Mouse (Mus musculus) midbrain, embryonic 12.5 days (tissue): Measurements from ENCODE around the gene Pcdh15. TPM values are rescaled to one million over a fixed set of nuclear protein-coding genes. Genes with fewer than 3 reads are reported as not detected.

ENCODE experiments used
- ATAC-seq: fragments of 200-750 bp; cut with Nextera tagmentation; 2 replicates; pipeline ENCODE4 v1.8.0; 2017; ENCODE audit warnings: low read depth, moderate TSS enrichment, moderate library complexity; ENCODE audit not compliant: low FRiP score
- H3K27ac ChIP-seq: fragments of 300-500 bp; sonication (generic); replicated peaks from 2 replicates; pipeline ENCODE4 v1.5.1; 2016; ENCODE audit warnings: mild to moderate bottlenecking
- H3K27me3 ChIP-seq: fragments of 300-500 bp; sonication (generic); 2 replicates; pipeline ENCODE4 v1.6.1; 2016; ENCODE audit warnings: mild to moderate bottlenecking
- H3K36me3 ChIP-seq: fragments of 300-500 bp; sonication (generic); 2 replicates; pipeline ENCODE4 v1.6.1; 2016
- H3K4me1 ChIP-seq: fragments of 300-500 bp; sonication (generic); 2 replicates; pipeline ENCODE4 v1.6.1; 2016
- H3K4me2 ChIP-seq: fragments of 300-500 bp; sonication (generic); replicated peaks from 2 replicates; pipeline ENCODE4 v1.6.1; 2016; ENCODE audit warnings: mild to moderate bottlenecking, moderate library complexity
- H3K4me3 ChIP-seq: fragments of 300-500 bp; sonication (generic); 2 replicates; pipeline ENCODE4 v1.5.1; 2016; ENCODE audit warnings: mild to moderate bottlenecking
- H3K9ac ChIP-seq: fragments of 300-500 bp; sonication (generic); replicated peaks from 2 replicates; pipeline ENCODE4 v1.6.1; 2016; ENCODE audit warnings: mild to moderate bottlenecking, moderate library complexity
- H3K9me3 ChIP-seq: fragments of 300-500 bp; sonication (generic); 2 replicates; pipeline ENCODE4 v1.6.1; 2016; ENCODE audit warnings: mild to moderate bottlenecking
- WGBS: fragments of 180-500 bp; shearing (Covaris S2); methylation state at CpG from one replicate; pipeline ENCODE4 v1.1.7; 2016; 5-methylcytosine and 5-hydroxymethylcytosine counted together
- polyA plus RNA-seq: library from polyadenylated mRNA; unstranded; fragments of >200 nt; fragmentation: Nextera tagmentation; extraction: Ambion mirVana; gene quantifications from 2 replicates; pipeline ENCODE4 v1.2.1, GENCODE M21; 2016

The Pcdh15 gene
- polyA plus RNA-seq, 1 experiment from 2014 or later: 2.6 TPM

DNA sequence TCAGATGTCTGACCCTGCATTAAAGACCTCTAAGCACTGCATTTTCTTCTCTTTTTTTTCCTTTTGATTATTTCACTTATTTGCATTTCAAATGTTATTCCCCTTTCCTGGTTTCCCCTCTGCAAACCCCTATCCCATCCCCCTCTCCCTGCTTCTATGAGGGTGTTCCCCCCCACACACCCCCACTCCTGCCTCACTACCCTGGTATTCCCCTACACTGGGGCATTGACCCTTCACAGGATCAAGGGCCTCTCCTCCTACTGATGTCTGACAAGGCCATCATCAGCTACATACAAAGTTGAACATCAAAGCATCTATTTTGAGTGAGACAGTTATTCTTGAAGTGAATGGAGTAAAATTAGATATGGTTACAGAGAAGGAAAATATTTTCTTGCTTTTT, 48.4 kb downstream of the Pcdh15 start:
- Histone ChIP-seq H3K36me3 (no peaks in the 10 kb centered on the region), H3K27me3 (no peaks in the 10 kb centered on the region), H3K4me3 (no peak overlapping the region), H3K27ac (no peak overlapping the region), H3K9me3 (no peaks in the 10 kb centered on the region), H3K4me2 (no peak overlapping the region), H3K4me1 (no peaks in the 10 kb centered on the region), H3K9ac (no peak overlapping the region)
- 0 out of 2 replicates have a peak, but pooled peaks have one; percentile 70 for ATAC-seq

GRCm38 (mm10) chr10:73147978-73148377, 48.8 kb downstream of the Pcdh15 start:
- WGBS: 68% methylated on average over 4 of the region's 4 CpGs
- no peaks in the 10 kb centered on the region for H3K4me1 ChIP-seq
- no peak for ATAC-seq

GRCm38 (mm10) chr10:73154544-73154943, 55.4 kb downstream of the Pcdh15 start:
- H3K4me2 ChIP-seq: no peak overlapping the region
- no peaks in the 10 kb centered on the region for H3K36me3 ChIP-seq
- 86% methylated on average over 5 of the region's 5 CpGs for WGBS
- ATAC-seq: no peak
- H3K27me3 ChIP-seq: no peaks in the 10 kb centered on the region
- H3K9ac ChIP-seq: no peak overlapping the region
- H3K4me3 ChIP-seq: no peak overlapping the region
- H3K9me3 ChIP-seq: no peaks in the 10 kb centered on the region
- H3K27ac ChIP-seq: no peak overlapping the region
- no peaks in the 10 kb centered on the region for H3K4me1 ChIP-seq

More at GRCm38 (mm10) chr10:73147978-73148377, 48.8 kb downstream of the Pcdh15 start:
- H3K4me3 ChIP-seq: no peak overlapping the region
- H3K27me3 ChIP-seq: no peaks in the 10 kb centered on the region
- H3K4me2 ChIP-seq: no peak overlapping the region
- H3K9ac ChIP-seq: no peak overlapping the region
- H3K36me3 ChIP-seq: no peaks in the 10 kb centered on the region
- no peaks in the 10 kb centered on the region for H3K9me3 ChIP-seq
- no peak overlapping the region for H3K27ac ChIP-seq

GRCm38 (mm10) chr10:73161757-73162156, 62.6 kb downstream of the Pcdh15 start:
- ATAC-seq: no peak
- 88% methylated on average over 1 of the region's 1 CpGs for WGBS
- H3K4me3 ChIP-seq: no peak overlapping the region
- H3K4me1 ChIP-seq: no peaks in the 10 kb centered on the region
- H3K27me3 ChIP-seq: no peaks in the 10 kb centered on the region
- H3K27ac ChIP-seq: no peak overlapping the region
- H3K36me3 ChIP-seq: no peaks in the 10 kb centered on the region
- H3K4me2 ChIP-seq: no peak overlapping the region
- no peak overlapping the region for H3K9ac ChIP-seq
- H3K9me3 ChIP-seq: no peaks in the 10 kb centered on the region

DNA sequence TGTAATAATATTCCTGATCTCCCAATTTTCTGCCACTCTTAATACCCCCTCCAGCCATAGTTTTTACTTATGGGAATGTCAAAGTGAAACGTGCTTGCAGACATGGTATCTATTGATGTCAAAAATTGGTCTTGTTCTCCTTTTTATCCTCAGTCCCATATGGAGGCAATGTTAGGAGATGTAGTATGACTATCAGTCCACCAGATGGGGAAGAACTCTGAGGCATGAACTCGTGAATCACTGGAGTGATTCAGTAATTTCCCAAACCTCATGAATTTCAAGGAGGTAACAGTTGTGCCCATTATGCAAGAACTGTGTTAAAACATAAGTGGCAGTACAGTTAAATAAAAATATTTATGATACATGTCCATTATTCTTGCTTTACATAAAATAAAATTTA, 116.9 kb downstream of the Pcdh15 start:
- 63% methylated on average over 2 of the region's 2 CpGs for WGBS

GRCm38 (mm10) chr10:73242294-73242693, 143.2 kb downstream of the Pcdh15 start:
- 84% methylated on average over 5 of the region's 5 CpGs for WGBS
- Histone ChIP-seq H3K27me3 (no peaks in the 10 kb centered on the region), H3K4me2 (no peak overlapping the region), H3K36me3 (no peaks in the 10 kb centered on the region), H3K27ac (no peak overlapping the region), H3K4me3 (no peak overlapping the region), H3K9ac (no peak overlapping the region), H3K4me1 (no peaks in the 10 kb centered on the region), H3K9me3 (no peaks in the 10 kb centered on the region)
- ATAC-seq: no peak

More for the DNA sequence above, 116.9 kb downstream of the Pcdh15 start:
- H3K27ac ChIP-seq: no peak overlapping the region
- H3K4me3 ChIP-seq: no peak overlapping the region
- H3K36me3 ChIP-seq: no peaks in the 10 kb centered on the region
- no peak overlapping the region for H3K4me2 ChIP-seq
- no peak overlapping the region for H3K9ac ChIP-seq
- no peak for ATAC-seq
- no peaks in the 10 kb centered on the region for H3K27me3 ChIP-seq
- no peaks in the 10 kb centered on the region for H3K4me1 ChIP-seq
- no peaks in the 10 kb centered on the region for H3K9me3 ChIP-seq

DNA sequence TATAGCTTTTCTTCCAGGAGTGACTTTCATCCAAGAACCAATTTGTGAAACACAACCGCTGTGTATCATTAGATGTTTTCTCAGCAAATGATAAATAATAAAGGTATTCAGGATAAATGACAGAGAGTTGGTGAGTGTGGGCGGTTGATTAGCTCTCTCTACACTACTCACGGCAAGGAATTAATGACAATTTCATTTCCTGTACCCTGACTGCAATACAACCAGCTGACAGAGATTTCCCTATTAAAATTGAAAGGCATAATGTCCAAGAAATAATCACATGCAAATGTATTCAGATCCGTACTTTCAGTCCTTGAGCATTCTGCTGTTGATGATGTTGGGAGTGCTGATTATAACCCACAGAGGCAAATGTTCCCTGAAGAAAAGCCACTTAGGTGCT, 181.3 kb downstream of the Pcdh15 start:
- Histone ChIP-seq H3K4me2 (no peak overlapping the region), H3K9me3 (no peaks in the 10 kb centered on the region), H3K4me1 (no peaks in the 10 kb centered on the region), H3K27ac (no peak overlapping the region), H3K9ac (no peak overlapping the region), H3K36me3 (no peaks in the 10 kb centered on the region), H3K27me3 (no peaks in the 10 kb centered on the region), H3K4me3 (no peak overlapping the region)
- WGBS: 83% methylated on average over 4 of the region's 4 CpGs
- peak; percentile 19; the same call in 1 of the 2 replicates for ATAC-seq

GRCm38 (mm10) chr10:73296456-73296855, 197.3 kb downstream of the Pcdh15 start:
- no peak overlapping the region for H3K9ac ChIP-seq
- WGBS: 66% methylated on average over 5 of the region's 5 CpGs
- no peak overlapping the region for H3K4me2 ChIP-seq
- H3K27me3 ChIP-seq: no peaks in the 10 kb centered on the region
- no peaks in the 10 kb centered on the region for H3K36me3 ChIP-seq
- no peak overlapping the region for H3K4me3 ChIP-seq
- H3K4me1 ChIP-seq: no peaks in the 10 kb centered on the region
- no peaks in the 10 kb centered on the region for H3K9me3 ChIP-seq
- ATAC-seq: no peak
- no peak overlapping the region for H3K27ac ChIP-seq

GRCm38 (mm10) chr10:73301951-73302350, 202.8 kb downstream of the Pcdh15 start:
- Histone ChIP-seq H3K4me1 (no peaks in the 10 kb centered on the region), H3K4me3 (no peak overlapping the region), H3K27me3 (no peaks in the 10 kb centered on the region), H3K27ac (no peak overlapping the region), H3K9me3 (no peaks in the 10 kb centered on the region), H3K9ac (no peak overlapping the region), H3K4me2 (no peak overlapping the region), H3K36me3 (no peaks in the 10 kb centered on the region)
- no peak for ATAC-seq
- WGBS: 91% methylated on average over 8 of the region's 8 CpGs

- no peaks in the 10 kb centered on the region for H3K9me3 ChIP-seq
- H3K27ac ChIP-seq: no peak overlapping the region
- no peaks in the 10 kb centered on the region for H3K36me3 ChIP-seq
- no peak overlapping the region for H3K4me2 ChIP-seq
- 85% methylated on average over 1 of the region's 1 CpGs for WGBS
- H3K4me3 ChIP-seq: no peak overlapping the region
- H3K4me1 ChIP-seq: no peaks in the 10 kb centered on the region
- no peak overlapping the region for H3K9ac ChIP-seq
- no peaks in the 10 kb centered on the region for H3K27me3 ChIP-seq
- ATAC-seq: no peak
Observed at GRCm38 (mm10) chr10:73306677-73307076, 207.5 kb downstream of the Pcdh15 start.

DNA sequence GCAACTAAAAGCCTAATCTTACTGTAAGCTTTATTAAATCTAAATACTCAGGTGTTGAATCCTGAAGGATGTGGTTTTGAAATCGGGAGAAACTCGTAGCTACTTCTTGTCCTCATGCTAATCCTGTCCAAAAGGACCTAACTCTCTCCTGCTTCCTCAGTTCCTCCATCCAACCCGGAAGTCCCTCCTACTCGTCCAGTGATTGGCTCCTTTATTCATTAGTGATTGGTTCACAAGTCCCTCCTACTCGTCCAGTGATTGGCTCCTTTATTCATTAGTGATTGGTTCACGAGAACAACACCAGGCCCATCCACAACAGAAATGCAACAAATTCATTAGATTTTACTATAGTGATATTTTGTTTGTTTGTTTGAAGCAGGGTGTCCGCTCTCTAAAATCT, 227.7 kb downstream of the Pcdh15 start:
- no peak overlapping the region for H3K27ac ChIP-seq
- WGBS: 92% methylated on average over 7 of the region's 7 CpGs
- H3K36me3 ChIP-seq: no peaks in the 10 kb centered on the region
- no peaks in the 10 kb centered on the region for H3K9me3 ChIP-seq
- H3K4me3 ChIP-seq: no peak overlapping the region
- no peak overlapping the region for H3K4me2 ChIP-seq
- no peak for ATAC-seq
- no peak overlapping the region for H3K9ac ChIP-seq
- no peaks in the 10 kb centered on the region for H3K27me3 ChIP-seq
- no peaks in the 10 kb centered on the region for H3K4me1 ChIP-seq

- no peak overlapping the region for H3K27ac ChIP-seq
- H3K9me3 ChIP-seq: no peaks in the 10 kb centered on the region
- H3K36me3 ChIP-seq: no peaks in the 10 kb centered on the region
- no peaks in the 10 kb centered on the region for H3K4me1 ChIP-seq
- no peaks in the 10 kb centered on the region for H3K27me3 ChIP-seq
- ATAC-seq: no peak
- H3K4me2 ChIP-seq: no peak overlapping the region
- no peak overlapping the region for H3K9ac ChIP-seq
- WGBS: 90% methylated on average over 1 of the region's 1 CpGs
- no peak overlapping the region for H3K4me3 ChIP-seq
Observed at GRCm38 (mm10) chr10:73333426-73333825, 234.3 kb downstream of the Pcdh15 start.

GRCm38 (mm10) chr10:73379001-73379400, 279.9 kb downstream of the Pcdh15 start:
- H3K9ac ChIP-seq: no peak overlapping the region
- no peak for ATAC-seq
- WGBS: 68% methylated on average over 2 of the region's 2 CpGs

More at GRCm38 (mm10) chr10:73379001-73379400, 279.9 kb downstream of the Pcdh15 start:
- Histone ChIP-seq H3K4me3 (no peak overlapping the region), H3K27ac (no peak overlapping the region), H3K4me1 (no peaks in the 10 kb centered on the region), H3K36me3 (no peaks in the 10 kb centered on the region), H3K27me3 (no peaks in the 10 kb centered on the region), H3K9me3 (no peaks in the 10 kb centered on the region), H3K4me2 (no peak overlapping the region)
